Mouse (Mus musculus): ENCODE results near the gene Clspn. TPM values are rescaled to one million over a fixed set of nuclear protein-coding genes. Genes with fewer than 3 reads are reported as not detected.

Clspn gene
- polyA plus RNA-seq, 2 experiments from 2014 or later: 7.0 to 8.4 TPM

DNA sequence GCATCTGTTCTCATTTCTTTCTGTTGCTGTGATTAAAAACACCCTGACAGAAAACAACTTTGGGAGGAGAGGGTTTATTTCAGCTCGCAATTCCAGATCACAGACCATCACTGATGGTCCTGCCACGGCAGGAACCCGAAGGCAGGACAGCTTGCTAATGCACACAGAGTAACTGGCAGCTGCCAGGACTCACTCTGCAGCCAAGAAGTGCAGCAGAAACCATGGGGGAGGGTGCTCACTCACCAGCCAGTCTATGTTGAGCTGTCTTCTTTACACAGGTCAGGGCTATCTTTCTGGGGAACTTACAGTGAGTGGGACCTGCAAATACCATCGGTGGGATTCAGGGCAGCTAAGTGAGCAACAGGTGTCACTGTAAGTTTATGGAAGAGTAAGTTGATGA, 80.7 kb downstream of the Clspn start:
- ATAC-seq: no peak

DNA sequence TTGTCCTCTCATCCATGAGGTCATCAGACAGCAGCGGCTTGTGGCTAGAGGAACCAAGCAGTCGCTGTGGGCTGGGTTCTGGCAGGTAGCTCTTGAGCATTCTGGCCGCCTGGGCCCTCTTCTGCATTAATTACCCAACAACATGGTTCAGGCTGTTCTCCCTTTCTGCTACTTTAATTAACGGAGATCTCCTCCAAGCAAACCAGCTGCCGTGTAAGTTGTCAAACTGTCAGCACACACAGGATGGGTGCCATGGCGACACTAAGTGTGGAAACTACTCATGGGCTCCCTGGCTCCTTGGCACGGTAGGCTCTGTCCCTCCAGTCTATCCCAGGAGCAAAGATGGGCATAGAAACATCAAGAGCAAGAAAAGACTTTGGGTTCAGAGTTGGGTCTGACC, 82.6 kb downstream of the Clspn start:
- ATAC-seq: no peak

DNA sequence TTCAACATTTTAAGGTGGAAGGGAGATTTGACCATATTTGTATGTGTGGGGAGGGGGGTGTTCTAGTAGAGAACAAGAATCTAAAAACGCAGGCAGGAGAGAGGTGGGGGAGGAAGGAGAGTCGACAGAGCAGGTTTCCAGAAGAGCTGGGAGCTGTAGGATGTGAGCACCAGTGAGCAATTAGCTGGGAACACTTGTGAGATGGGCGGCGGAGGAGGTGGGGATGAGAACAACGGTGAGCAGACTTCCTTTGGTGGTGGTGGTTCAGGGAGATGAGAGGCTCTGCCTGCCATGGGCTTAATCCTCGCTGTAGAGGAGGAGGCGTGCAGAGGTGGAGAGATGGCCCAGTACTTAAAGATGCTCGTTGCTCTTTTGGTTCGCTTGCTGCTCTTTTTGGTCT, 85.2 kb downstream of the Clspn start:
- ATAC-seq: no peak

Other genes with a start within 250 kb of the Clspn start
- gene Adprhl2, start 235.2 kb upstream of the Clspn start, polyA plus RNA-seq (2017; shearing (Covaris generic)): 10 to 100 TPM; 12.4 to 26.1 TPM
- under 1 TPM in 1 of 2 experiments, not detected in 1; 0.33 TPM for gene Tekt2, start 231.2 kb upstream of the Clspn start, polyA plus RNA-seq (2017; shearing (Covaris generic))
- gene Ago3, start 127.4 kb upstream of the Clspn start, polyA plus RNA-seq (2017; shearing (Covaris generic)): 10 to 100 TPM; 14.9 to 21.0 TPM
- 1 to 10 TPM; 6.7 to 7.8 TPM for gene Ago1, start 88.4 kb upstream of the Clspn start, polyA plus RNA-seq (2017; shearing (Covaris generic))
- gene Ago4, start 23.5 kb upstream of the Clspn start, polyA plus RNA-seq (2017; shearing (Covaris generic)): under 1 TPM; 0.05 to 0.09 TPM
- under 1 TPM; 0.17 to 0.34 TPM for gene 5730409E04Rik, start 52.9 kb downstream of the Clspn start, polyA plus RNA-seq (2017; shearing (Covaris generic))
- gene Psmb2, start 120.7 kb downstream of the Clspn start, polyA plus RNA-seq (2017; shearing (Covaris generic)): 100 to 1,000 TPM; 372 to 427 TPM
- not detected for gene Tfap2e, start 179.3 kb downstream of the Clspn start, polyA plus RNA-seq (2017; shearing (Covaris generic))
- gene Ncdn, start 196.5 kb downstream of the Clspn start, polyA plus RNA-seq (2017; shearing (Covaris generic)): 10 to 100 TPM; 11.5 to 14.0 TPM
- 10 to 100 TPM; 11.8 to 15.6 TPM for gene AU040320, start 196.6 kb downstream of the Clspn start, polyA plus RNA-seq (2017; shearing (Covaris generic))